8 mouse cellular contexts compared by ENCODE assay signal in the genomic region with DNA sequence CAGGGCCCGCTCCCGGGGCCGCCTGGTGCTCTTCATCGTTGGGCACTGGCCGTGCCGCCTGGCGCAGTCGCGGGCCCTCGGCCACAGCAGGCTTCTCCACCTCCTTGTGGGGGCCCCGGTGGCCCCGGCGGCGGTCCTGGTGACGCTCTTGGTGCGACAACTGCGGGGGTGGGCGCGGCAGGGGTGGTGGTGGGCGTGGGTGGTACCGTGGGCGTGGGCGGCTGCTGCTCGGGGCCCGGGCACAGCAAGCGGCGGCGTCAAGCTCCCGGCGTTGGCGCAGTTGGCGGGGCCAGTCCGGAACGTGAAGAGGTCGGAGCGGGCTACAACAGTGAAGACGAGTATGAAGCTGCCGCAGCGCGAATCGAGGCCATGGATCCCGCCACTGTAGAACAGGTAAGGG. TPM values are rescaled to one million over a fixed set of nuclear protein-coding genes. Genes with fewer than 3 reads are reported as not detected.
DNase-seq lines count a peak whose midpoint lies in the region; ATAC-seq and TF ChIP-seq lines count a peak whose summit lies in the region.

No protein-coding gene starts in this region.

- no peaks in the 10 kb centered on the region for H3K9me3 ChIP-seq in E14TG2a.4 (ENCODE audit: low read length)
- no peaks in the 10 kb centered on the region for H3K9me3 ChIP-seq in embryonic facial prominence, embryonic 13.5 days
- no peaks in the 10 kb centered on the region for H3K9me3 ChIP-seq in hindbrain, embryonic 15.5 days
- H3K9me3 ChIP-seq in liver, postnatal 0 days (ENCODE audit: low read length) = no peaks in the 10 kb centered on the region

- peak overlapping the region; percentile 87 for H3K9ac ChIP-seq in embryonic facial prominence, embryonic 13.5 days
- H3K9ac ChIP-seq in hindbrain, embryonic 15.5 days = peak overlapping the region; percentile 84
- H3K9ac ChIP-seq in liver, postnatal 0 days (replicated peaks) = peak overlapping the region; percentile 89

- no peaks in the 10 kb centered on the region for H3K27me3 ChIP-seq in E14TG2a.4 (ENCODE audit: insufficient read depth, low read length)
- H3K27me3 ChIP-seq in embryonic facial prominence, embryonic 13.5 days = no peaks in the 10 kb centered on the region
- no peaks in the 10 kb centered on the region for H3K27me3 ChIP-seq in hindbrain, embryonic 15.5 days
- no peaks in the 10 kb centered on the region for H3K27me3 ChIP-seq in liver, postnatal 0 days (ENCODE audit: insufficient read depth, low read length)

- TF ChIP-seq EP300 in liver, postnatal 0 days (IDR thresholded peaks at IDR 0.05; ENCODE audit: low read depth) = no peak

- H3K27ac ChIP-seq in embryonic facial prominence, embryonic 13.5 days = peak overlapping the region; percentile 91
- H3K27ac ChIP-seq in hindbrain, embryonic 15.5 days (replicated peaks) = peak overlapping the region; percentile 91
- H3K27ac ChIP-seq in liver, postnatal 0 days (ENCODE audit: low read depth) = peak overlapping the region; percentile 98

- no peak for TF ChIP-seq CTCF in E14TG2a.4 (conservative IDR thresholded peaks at IDR 0.05; ENCODE audit: low read length)
- no peak for TF ChIP-seq CTCF in liver, postnatal 0 days (IDR thresholded peaks at IDR 0.05; ENCODE audit: low read depth)

- peaks cover 43% of the 10 kb centered on the region for H3K4me1 ChIP-seq in E14TG2a.4 (replicated peaks; ENCODE audit: low read depth, low read length)
- H3K4me1 ChIP-seq in embryonic facial prominence, embryonic 13.5 days = peaks cover 9% of the 10 kb centered on the region
- H3K4me1 ChIP-seq in hindbrain, embryonic 15.5 days (replicated peaks) = peaks cover 26% of the 10 kb centered on the region
- peaks cover 14% of the 10 kb centered on the region for H3K4me1 ChIP-seq in liver, postnatal 0 days (ENCODE audit: insufficient read depth)

- H3K4me3 ChIP-seq in E14TG2a.4 (replicated peaks; ENCODE audit: low read length) = peak overlapping the region; percentile 85
- H3K4me3 ChIP-seq in embryonic facial prominence, embryonic 13.5 days = peak overlapping the region; percentile 74
- H3K4me3 ChIP-seq in hindbrain, embryonic 15.5 days = peak overlapping the region; percentile 67
- H3K4me3 ChIP-seq in liver, postnatal 0 days (ENCODE audit: low read depth, low read length) = peak overlapping the region; percentile 84

- WGBS in embryonic facial prominence, embryonic 13.5 days = 25% methylated on average over 36 of the region's 42 CpGs
- 28% methylated on average over 35 of the region's 42 CpGs for WGBS in hindbrain, embryonic 15.5 days
- WGBS in liver, postnatal 0 days (ENCODE audit: insufficient replicate concordance) = 30% methylated on average over 38 of the region's 42 CpGs

- DNase-seq in heart, adult 11 months = peak; percentile 92
- DNase-seq in heart, adult 8-10 months (ENCODE audit: low spot score) = no peak
- peak; percentile 58 for DNase-seq in liver, postnatal 0 days
- DNase-seq in spleen, postnatal 4 days (ENCODE audit: low spot score in 2 of 2) = peak; percentile 52 to 78
- DNase-seq in embryo, embryonic 10 days (ENCODE audit: low spot score) = no peak

- ATAC-seq in embryonic facial prominence, embryonic 13.5 days (ENCODE audit: insufficient number of reproducible peaks, insufficient read depth, low FRiP score, low TSS enrichment, low read depth) = no peak
- no peak for ATAC-seq in hindbrain, embryonic 15.5 days (ENCODE audit: low FRiP score, low read depth)
- ATAC-seq in liver, postnatal 0 days = no peak

- H3K4me2 ChIP-seq in embryonic facial prominence, embryonic 13.5 days = peak overlapping the region; percentile 67
- peak overlapping the region; percentile 71 for H3K4me2 ChIP-seq in hindbrain, embryonic 15.5 days
- H3K4me2 ChIP-seq in liver, postnatal 0 days (ENCODE audit: low read depth, low read length) = peak overlapping the region; percentile 76

- H3K36me3 ChIP-seq in E14TG2a.4 (ENCODE audit: insufficient read depth, low read length) = peaks cover 33% of the 10 kb centered on the region
- no peaks in the 10 kb centered on the region for H3K36me3 ChIP-seq in embryonic facial prominence, embryonic 13.5 days
- H3K36me3 ChIP-seq in hindbrain, embryonic 15.5 days = no peaks in the 10 kb centered on the region
- H3K36me3 ChIP-seq in liver, postnatal 0 days (replicated peaks; ENCODE audit: insufficient read depth, low read length) = peaks cover 8% of the 10 kb centered on the region

RNA-seq across cellular contexts. Expression of gene Otud5, which starts 1.2 kb away (rescaled TPM):
- total RNA-seq in heart, adult 8-10 months (2022) = 10 to 100 TPM; 20.0 to 24.9 (median 21.5) TPM
- 47.9 and 51.4 TPM in 2 replicates for polyA plus RNA-seq in embryonic facial prominence, embryonic 13.5 days (2015; fragmentation: Nextera tagmentation; extraction: Ambion mirVana)
- 48.1 and 48.3 TPM in 2 replicates for polyA plus RNA-seq in hindbrain, embryonic 15.5 days (2015; fragmentation: Nextera tagmentation; extraction: Ambion mirVana)
- 22.2 and 25.0 TPM in 2 replicates for polyA plus RNA-seq in liver, postnatal 0 days (2015; fragmentation: Nextera tagmentation; extraction: Ambion mirVana)

RNA-seq across cellular contexts. Expression of gene Kcnd1, which starts 20.2 kb away (rescaled TPM):
- total RNA-seq in heart, adult 8-10 months (2022) = under 1 TPM; 0.23 to 0.30 (median 0.27) TPM
- 1.3 and 2.3 TPM in 2 replicates for polyA plus RNA-seq in embryonic facial prominence, embryonic 13.5 days (2015; fragmentation: Nextera tagmentation; extraction: Ambion mirVana)
- polyA plus RNA-seq in hindbrain, embryonic 15.5 days (2015; fragmentation: Nextera tagmentation; extraction: Ambion mirVana) = 3.1 and 4.2 TPM in 2 replicates
- 0.09 and 0.15 TPM in 2 replicates for polyA plus RNA-seq in liver, postnatal 0 days (2015; fragmentation: Nextera tagmentation; extraction: Ambion mirVana)

RNA-seq across cellular contexts. Expression of gene Pim2, which starts 35.7 kb away (rescaled TPM):
- 1 to 10 TPM; 2.4 to 6.1 (median 3.7) TPM for total RNA-seq in heart, adult 8-10 months (2022)
- polyA plus RNA-seq in embryonic facial prominence, embryonic 13.5 days (2015; fragmentation: Nextera tagmentation; extraction: Ambion mirVana) = 4.4 and 5.9 TPM in 2 replicates
- polyA plus RNA-seq in hindbrain, embryonic 15.5 days (2015; fragmentation: Nextera tagmentation; extraction: Ambion mirVana) = 24.8 and 25.8 TPM in 2 replicates
- polyA plus RNA-seq in liver, postnatal 0 days (2015; fragmentation: Nextera tagmentation; extraction: Ambion mirVana) = 3.0 and 3.3 TPM in 2 replicates

RNA-seq across cellular contexts. Expression of gene Slc35a2, which starts 41.5 kb away (rescaled TPM):
- total RNA-seq in heart, adult 8-10 months (2022) = 10 to 100 TPM in 3 of 4 experiments, 1 to 10 TPM in 1; 8.9 to 18.3 (median 13.5) TPM
- 37.3 and 44.0 TPM in 2 replicates for polyA plus RNA-seq in embryonic facial prominence, embryonic 13.5 days (2015; fragmentation: Nextera tagmentation; extraction: Ambion mirVana)
- 45.7 and 47.7 TPM in 2 replicates for polyA plus RNA-seq in hindbrain, embryonic 15.5 days (2015; fragmentation: Nextera tagmentation; extraction: Ambion mirVana)
- 7.1 and 9.0 TPM in 2 replicates for polyA plus RNA-seq in liver, postnatal 0 days (2015; fragmentation: Nextera tagmentation; extraction: Ambion mirVana)

RNA-seq across cellular contexts. Expression of gene Gripap1, which starts 52.8 kb away (rescaled TPM):
- total RNA-seq in heart, adult 8-10 months (2022) = 10 to 100 TPM; 23.1 to 26.1 (median 24.7) TPM
- polyA plus RNA-seq in embryonic facial prominence, embryonic 13.5 days (2015; fragmentation: Nextera tagmentation; extraction: Ambion mirVana) = 49.8 and 50.1 TPM in 2 replicates
- polyA plus RNA-seq in hindbrain, embryonic 15.5 days (2015; fragmentation: Nextera tagmentation; extraction: Ambion mirVana) = 68.0 and 73.8 TPM in 2 replicates
- polyA plus RNA-seq in liver, postnatal 0 days (2015; fragmentation: Nextera tagmentation; extraction: Ambion mirVana) = 15.4 and 16.4 TPM in 2 replicates

Comparison
In these comparisons a context has a peak if more than half of its experiments do, and no peak if none do; other contexts are left out.
1. DNase-seq: peak in heart, adult 11 months (single experiment), liver, postnatal 0 days (single experiment) and spleen, postnatal 4 days (2 of 2); none in heart, adult 8-10 months (single experiment) and embryo, embryonic 10 days (single experiment).
2. Peak in every context shown above with its lines, with median percentiles within 50 percentile points of each other: H3K4me3 ChIP-seq, H3K27ac ChIP-seq, H3K4me2 ChIP-seq and H3K9ac ChIP-seq.